Mouse (Mus musculus): ENCODE measurements at regions not wholly inside any gene's neighbourhood (a gene's known extent, or its start where the extent isn't known, plus 50 kb on each side); places are given as distances from the start of the nearest gene placed in this dataset.

DNA sequence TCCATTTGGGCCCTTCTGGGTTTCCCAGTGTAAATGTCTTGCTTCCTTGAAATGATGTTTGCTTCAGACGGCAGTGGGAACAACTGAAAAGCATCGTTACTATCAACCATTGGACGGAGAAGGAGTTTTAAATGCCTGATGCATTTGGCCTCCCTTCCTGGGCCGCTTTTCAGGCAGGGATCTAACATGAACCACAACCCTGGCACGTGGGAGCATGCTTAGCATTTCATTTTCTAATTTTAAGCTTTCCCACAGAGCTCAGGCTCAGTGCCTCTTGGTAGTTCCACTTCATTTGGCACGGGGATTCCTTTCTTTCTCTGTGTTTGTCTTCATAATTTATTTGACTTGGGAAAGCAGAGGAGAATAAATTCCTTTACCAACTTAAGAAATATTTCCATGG lies 406.6 kb upstream of the Nbea start:
- 67% methylated on average over 6 of the region's 6 CpGs for WGBS
- Histone ChIP-seq H3K4me1 (ENCODE audit: control insufficient read depth, insufficient read depth, low read length) (no peaks in the 10 kb centered on the region), H3K9me3 (ENCODE audit: control insufficient read depth, low read length) (no peaks in the 10 kb centered on the region), H3K4me2 (replicated peaks; ENCODE audit: low read depth, low read length, severe bottlenecking) (no peak overlapping the region), H3K27ac (replicated peaks; ENCODE audit: low read depth, low read length) (no peak overlapping the region), H3K9ac (ENCODE audit: low read depth, low read length, severe bottlenecking) (no peak overlapping the region), H3K36me3 (ENCODE audit: control insufficient read depth, insufficient read depth, low read length) (no peaks in the 10 kb centered on the region), H3K27me3 (ENCODE audit: control insufficient read depth, insufficient read depth, low read length) (no peaks in the 10 kb centered on the region), H3K4me3 (replicated peaks; ENCODE audit: low read length) (no peak overlapping the region)
- no peak for ATAC-seq (ENCODE audit: low FRiP score, low read depth)
- peak; percentile 45 for DNase-seq (ENCODE audit: low spot score)
- no peak for TF ChIP-seq POLR2A (IDR thresholded peaks at IDR 0.05; ENCODE audit: borderline replicate concordance, extremely low read depth, insufficient read depth, insufficient read length)

DNA sequence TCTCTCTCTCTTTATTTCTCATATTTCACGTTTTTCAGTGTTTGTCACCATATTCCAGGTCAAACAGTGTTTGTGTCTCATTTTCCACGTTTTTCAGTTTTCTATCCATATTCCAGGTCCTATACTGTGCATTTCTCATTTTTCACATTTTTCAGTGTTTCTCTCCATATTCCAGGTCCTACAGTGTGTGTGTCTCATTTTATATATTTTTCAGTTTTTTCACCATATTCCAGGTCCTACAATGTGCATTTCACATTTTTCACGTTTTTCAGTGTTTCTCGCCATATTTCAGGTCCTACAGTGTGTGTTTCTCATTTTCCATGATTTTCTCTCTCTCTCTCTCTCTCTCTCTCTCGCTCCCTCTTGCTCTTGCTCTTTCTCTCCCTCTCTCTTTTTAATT lies 391.9 kb upstream of the Nbea start:
- Histone ChIP-seq H3K9ac (ENCODE audit: low read depth, low read length, severe bottlenecking) (no peak overlapping the region), H3K27ac (replicated peaks; ENCODE audit: low read depth, low read length) (no peak overlapping the region), H3K36me3 (ENCODE audit: control insufficient read depth, insufficient read depth, low read length) (no peaks in the 10 kb centered on the region), H3K4me2 (replicated peaks; ENCODE audit: low read depth, low read length, severe bottlenecking) (no peak overlapping the region), H3K4me3 (replicated peaks; ENCODE audit: low read length) (no peak overlapping the region), H3K9me3 (ENCODE audit: control insufficient read depth, low read length) (peaks cover 4% of the 10 kb centered on the region; the same call in 1 of the 2 replicates), H3K27me3 (ENCODE audit: control insufficient read depth, insufficient read depth, low read length) (no peaks in the 10 kb centered on the region), H3K4me1 (ENCODE audit: control insufficient read depth, insufficient read depth, low read length) (no peaks in the 10 kb centered on the region)
- no peak for ATAC-seq (ENCODE audit: low FRiP score, low read depth)
- no peak for DNase-seq (ENCODE audit: low spot score)
- TF ChIP-seq POLR2A (IDR thresholded peaks at IDR 0.05; ENCODE audit: borderline replicate concordance, extremely low read depth, insufficient read depth, insufficient read length): no peak
- 67% methylated on average over 5 of the region's 5 CpGs for WGBS

DNA sequence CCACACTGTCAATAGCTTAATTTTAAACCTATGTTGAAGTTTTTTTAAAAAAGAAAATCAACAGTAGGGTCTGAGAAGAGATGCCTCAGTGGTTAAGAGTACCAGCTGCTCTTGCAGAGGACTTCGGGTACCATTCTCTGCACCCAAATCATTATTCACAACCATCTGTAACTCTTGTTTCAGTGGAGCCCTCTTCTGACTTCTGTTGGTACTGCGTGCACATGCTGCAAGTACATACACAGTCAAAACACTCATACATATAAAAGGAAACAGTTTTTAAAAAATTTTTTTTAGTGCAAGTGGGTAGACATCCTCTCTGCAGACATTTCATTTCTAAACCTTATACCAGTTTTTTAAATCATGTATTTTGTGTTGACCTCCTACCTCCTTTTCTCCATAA lies 352.7 kb upstream of the Nbea start:
- no peaks in the 10 kb centered on the region for H3K4me1 ChIP-seq (ENCODE audit: control insufficient read depth, insufficient read depth, low read length)
- no peaks in the 10 kb centered on the region for H3K27me3 ChIP-seq (ENCODE audit: control insufficient read depth, insufficient read depth, low read length)
- no peak for TF ChIP-seq POLR2A (IDR thresholded peaks at IDR 0.05; ENCODE audit: borderline replicate concordance, extremely low read depth, insufficient read depth, insufficient read length)
- no peak overlapping the region for H3K4me2 ChIP-seq (replicated peaks; ENCODE audit: low read depth, low read length, severe bottlenecking)
- DNase-seq (ENCODE audit: low spot score): no peak
- H3K9me3 ChIP-seq (ENCODE audit: control insufficient read depth, low read length): no peaks in the 10 kb centered on the region
- H3K9ac ChIP-seq (ENCODE audit: low read depth, low read length, severe bottlenecking): no peak overlapping the region
- H3K27ac ChIP-seq (replicated peaks; ENCODE audit: low read depth, low read length): no peak overlapping the region
- no peaks in the 10 kb centered on the region for H3K36me3 ChIP-seq (ENCODE audit: control insufficient read depth, insufficient read depth, low read length)
- 82% methylated on average over 2 of the region's 2 CpGs for WGBS
- no peak for ATAC-seq (ENCODE audit: low FRiP score, low read depth)
- H3K4me3 ChIP-seq (replicated peaks; ENCODE audit: low read length): no peak overlapping the region

DNA sequence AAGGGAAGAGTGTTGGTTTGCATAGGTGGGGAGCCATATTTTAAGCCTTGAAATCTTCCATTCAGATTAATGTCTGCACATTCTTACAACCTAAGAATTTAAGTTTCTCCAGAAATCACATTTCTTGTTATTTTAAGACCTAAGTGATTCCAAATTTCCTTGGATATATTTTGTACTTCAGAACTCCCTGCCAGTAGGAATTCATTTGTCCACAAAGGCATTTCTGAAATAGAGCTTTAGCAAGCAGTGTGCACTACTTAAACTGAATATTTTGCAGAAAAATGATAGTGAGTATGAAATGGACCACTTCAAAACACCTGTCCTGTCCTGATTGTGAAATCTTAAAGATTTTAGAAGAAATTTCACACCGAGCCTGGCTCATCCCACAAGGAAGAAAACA lies 320.9 kb upstream of the Nbea start:
- Histone ChIP-seq H3K4me1 (ENCODE audit: control insufficient read depth, insufficient read depth, low read length) (no peaks in the 10 kb centered on the region), H3K36me3 (ENCODE audit: control insufficient read depth, insufficient read depth, low read length) (no peaks in the 10 kb centered on the region), H3K4me2 (replicated peaks; ENCODE audit: low read depth, low read length, severe bottlenecking) (no peak overlapping the region), H3K9ac (ENCODE audit: low read depth, low read length, severe bottlenecking) (no peak overlapping the region), H3K27ac (replicated peaks; ENCODE audit: low read depth, low read length) (no peak overlapping the region), H3K9me3 (ENCODE audit: control insufficient read depth, low read length) (no peaks in the 10 kb centered on the region), H3K4me3 (replicated peaks; ENCODE audit: low read length) (no peak overlapping the region), H3K27me3 (ENCODE audit: control insufficient read depth, insufficient read depth, low read length) (no peaks in the 10 kb centered on the region)
- DNase-seq (ENCODE audit: low spot score) (no peak), ATAC-seq (ENCODE audit: low FRiP score, low read depth) (no peak)
- no peak for TF ChIP-seq POLR2A (IDR thresholded peaks at IDR 0.05; ENCODE audit: borderline replicate concordance, extremely low read depth, insufficient read depth, insufficient read length)
- 78% methylated on average over 1 of the region's 1 CpGs for WGBS

DNA sequence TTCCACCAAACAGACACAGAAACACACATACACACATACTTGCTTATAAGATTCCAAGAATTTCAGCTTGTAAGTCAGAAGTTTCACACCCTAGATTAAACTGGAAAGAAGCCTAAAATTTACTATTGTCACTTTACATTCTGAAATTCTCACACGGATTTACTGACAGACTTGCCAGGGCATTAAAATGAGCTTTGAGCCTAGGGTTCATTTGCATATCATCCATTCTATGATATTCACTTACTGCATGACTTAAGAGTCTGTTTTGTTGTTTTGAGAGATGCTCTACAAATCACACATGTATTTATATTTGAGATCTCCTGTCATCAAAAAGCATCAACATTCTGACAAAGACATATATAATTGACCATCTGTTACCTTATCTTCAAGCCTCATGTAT lies 315.8 kb upstream of the Nbea start:
- WGBS: 65% methylated on average over 1 of the region's 1 CpGs
- Histone ChIP-seq H3K9me3 (ENCODE audit: control insufficient read depth, low read length) (no peaks in the 10 kb centered on the region), H3K27me3 (ENCODE audit: control insufficient read depth, insufficient read depth, low read length) (no peaks in the 10 kb centered on the region), H3K4me3 (replicated peaks; ENCODE audit: low read length) (no peak overlapping the region), H3K4me2 (replicated peaks; ENCODE audit: low read depth, low read length, severe bottlenecking) (no peak overlapping the region), H3K4me1 (ENCODE audit: control insufficient read depth, insufficient read depth, low read length) (no peaks in the 10 kb centered on the region), H3K27ac (replicated peaks; ENCODE audit: low read depth, low read length) (no peak overlapping the region), H3K9ac (ENCODE audit: low read depth, low read length, severe bottlenecking) (no peak overlapping the region), H3K36me3 (ENCODE audit: control insufficient read depth, insufficient read depth, low read length) (no peaks in the 10 kb centered on the region)
- DNase-seq (ENCODE audit: low spot score): no peak
- ATAC-seq (ENCODE audit: low FRiP score, low read depth): no peak
- TF ChIP-seq POLR2A (IDR thresholded peaks at IDR 0.05; ENCODE audit: borderline replicate concordance, extremely low read depth, insufficient read depth, insufficient read length): no peak

DNA sequence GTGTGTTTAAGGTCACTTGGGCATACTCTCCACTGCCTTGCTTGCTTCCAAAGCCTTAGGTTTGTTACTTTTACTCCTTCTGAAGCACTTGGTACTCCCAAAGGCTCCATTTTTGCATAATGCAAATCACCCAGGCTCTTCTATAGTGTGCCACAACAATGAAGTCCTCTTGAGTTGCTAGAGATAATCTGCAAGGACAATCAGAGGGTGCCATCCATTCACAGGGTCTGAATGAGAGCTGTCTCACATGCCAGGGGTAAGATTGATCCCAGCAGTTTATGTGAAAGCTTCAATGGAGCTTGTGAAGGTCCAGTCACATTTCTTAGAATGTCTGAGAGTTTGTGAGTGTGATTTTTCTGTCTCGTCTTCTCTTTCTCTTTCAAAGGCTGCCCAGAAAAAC lies 310.4 kb upstream of the Nbea start:
- no peaks in the 10 kb centered on the region for H3K36me3 ChIP-seq (ENCODE audit: control insufficient read depth, insufficient read depth, low read length)
- no peak overlapping the region for H3K4me2 ChIP-seq (replicated peaks; ENCODE audit: low read depth, low read length, severe bottlenecking)
- H3K9me3 ChIP-seq (ENCODE audit: control insufficient read depth, low read length): no peaks in the 10 kb centered on the region
- no peak overlapping the region for H3K4me3 ChIP-seq (replicated peaks; ENCODE audit: low read length)
- DNase-seq (ENCODE audit: low spot score) (no peak), ATAC-seq (ENCODE audit: low FRiP score, low read depth) (no peak)
- no peak overlapping the region for H3K27ac ChIP-seq (replicated peaks; ENCODE audit: low read depth, low read length)
- H3K4me1 ChIP-seq (ENCODE audit: control insufficient read depth, insufficient read depth, low read length): no peaks in the 10 kb centered on the region
- no peak for TF ChIP-seq POLR2A (IDR thresholded peaks at IDR 0.05; ENCODE audit: borderline replicate concordance, extremely low read depth, insufficient read depth, insufficient read length)
- H3K9ac ChIP-seq (ENCODE audit: low read depth, low read length, severe bottlenecking): no peak overlapping the region
- H3K27me3 ChIP-seq (ENCODE audit: control insufficient read depth, insufficient read depth, low read length): no peaks in the 10 kb centered on the region
- WGBS: 71% methylated on average over 1 of the region's 1 CpGs

Measured in limb, embryonic 14.5 days (tissue).